In the genomic region with DNA sequence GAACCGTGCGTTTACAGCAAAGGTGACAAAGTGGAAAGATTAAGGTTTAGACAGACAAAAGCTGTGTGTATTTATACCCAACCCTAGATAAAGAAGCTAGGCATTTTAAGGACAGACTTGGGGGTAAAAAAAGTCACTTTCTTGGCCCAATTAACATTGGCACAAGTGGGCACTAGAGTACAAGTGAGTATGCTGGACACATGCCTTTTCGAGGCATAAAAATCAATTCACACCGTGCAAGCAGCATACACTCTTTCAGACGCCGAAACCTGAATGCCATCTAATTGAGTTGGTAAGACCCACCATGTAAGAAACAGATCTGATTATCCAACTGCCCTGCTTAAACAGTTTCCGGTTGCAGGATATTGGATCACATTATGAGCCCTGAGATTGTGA, we compare ENCODE assay signal across 8 mouse cellular contexts. TPM values are rescaled to one million over a fixed set of nuclear protein-coding genes. Genes with fewer than 3 reads are reported as not detected.
DNase-seq lines count a peak whose midpoint lies in the region; ATAC-seq and TF ChIP-seq lines count a peak whose summit lies in the region.

No protein-coding gene starts in this region.

- no peak overlapping the region; the same call in 1 of the 2 replicates for H3K27ac ChIP-seq in heart, embryonic 16.5 days (ENCODE audit: low read length)
- no peak overlapping the region for H3K27ac ChIP-seq in bone marrow, adult 2 months (ENCODE audit: control insufficient read depth, insufficient read depth, low read depth, low read length, poor library complexity)
- no peak overlapping the region for H3K27ac ChIP-seq in hindbrain, embryonic 11.5 days (ENCODE audit: low read depth, low read length)
- H3K27ac ChIP-seq in midbrain, embryonic 11.5 days (ENCODE audit: low read depth, low read length): no peak overlapping the region

- intact Hi-C loops in heart, postnatal 10 days (cut with DNase I): no loop called here

- DNase-seq in heart, postnatal 10 days: no peak
- DNase-seq in hindbrain, embryonic 11.5 days (ENCODE audit: low spot score): no peak
- DNase-seq in midbrain, embryonic 11.5 days (ENCODE audit: low spot score, missing footprints): no peak
- DNase-seq in cerebellum, adult 8-10 months: no peak
- no peak for DNase-seq in adrenal gland, postnatal 36 days
- DNase-seq in cerebellum, postnatal 10 days: no peak

- H3K4me2 ChIP-seq in heart, embryonic 16.5 days (ENCODE audit: low read depth, low read length): peak overlapping the region; percentile 70
- peak overlapping the region; percentile 87 for H3K4me2 ChIP-seq in hindbrain, embryonic 11.5 days (replicated peaks; ENCODE audit: low read depth, low read length)
- H3K4me2 ChIP-seq in midbrain, embryonic 11.5 days: peak overlapping the region; percentile 66

- peak overlapping the region; percentile 98 for H3K4me3 ChIP-seq in heart, embryonic 16.5 days (ENCODE audit: low read length)
- H3K4me3 ChIP-seq in bone marrow, adult 2 months (replicated peaks; ENCODE audit: control insufficient read depth, low read depth, low read length): peak overlapping the region; percentile 89
- H3K4me3 ChIP-seq in hindbrain, embryonic 11.5 days (ENCODE audit: low read depth, low read length): peak overlapping the region; percentile 86
- H3K4me3 ChIP-seq in midbrain, embryonic 11.5 days (ENCODE audit: low read depth, low read length): peak overlapping the region; percentile 76

- peaks cover 2% of the 10 kb centered on the region; the same call in 1 of the 2 replicates for H3K36me3 ChIP-seq in heart, embryonic 16.5 days (ENCODE audit: control insufficient read depth, insufficient read depth)
- no peaks in the 10 kb centered on the region for H3K36me3 ChIP-seq in hindbrain, embryonic 11.5 days (ENCODE audit: control insufficient read depth, insufficient read depth, low read length)
- H3K36me3 ChIP-seq in midbrain, embryonic 11.5 days (ENCODE audit: control insufficient read depth, insufficient read depth, low read length): no peaks in the 10 kb centered on the region

- WGBS in heart, embryonic 16.5 days: 34% methylated on average over 7 of the region's 7 CpGs
- 29% methylated on average over 7 of the region's 7 CpGs for WGBS in bone marrow, adult 2 months
- 29% methylated on average over 7 of the region's 7 CpGs for whole genome bisulfite sequencing in hindbrain, embryonic 11.5 days
- WGBS in midbrain, embryonic 11.5 days: 32% methylated on average over 7 of the region's 7 CpGs

- peak overlapping the region; percentile 89; the same call in 1 of the 2 replicates for H3K9ac ChIP-seq in heart, embryonic 16.5 days (ENCODE audit: low read length)
- H3K9ac ChIP-seq in hindbrain, embryonic 11.5 days (ENCODE audit: low read depth, low read length): peak overlapping the region; percentile 25; the same call in 1 of the 2 replicates
- H3K9ac ChIP-seq in midbrain, embryonic 11.5 days (ENCODE audit: low read length): peak overlapping the region; percentile 81; the same call in 1 of the 2 replicates

- 0 out of 2 replicates have a peak, but pooled peaks have one; percentile 7 for ATAC-seq in heart, embryonic 16.5 days (replicated peaks; ENCODE audit: extremely low read depth, insufficient read depth, low FRiP score)
- ATAC-seq in hindbrain, embryonic 11.5 days (ENCODE audit: low FRiP score): peak; percentile 62; the same call in 1 of the 2 replicates
- ATAC-seq in midbrain, embryonic 11.5 days (ENCODE audit: low FRiP score): peak; percentile 49

- no peaks in the 10 kb centered on the region for H3K9me3 ChIP-seq in heart, embryonic 16.5 days (replicated peaks; ENCODE audit: control insufficient read depth, low read length)
- no peaks in the 10 kb centered on the region for H3K9me3 ChIP-seq in hindbrain, embryonic 11.5 days (ENCODE audit: control insufficient read depth, low read length)
- no peaks in the 10 kb centered on the region for H3K9me3 ChIP-seq in midbrain, embryonic 11.5 days (ENCODE audit: control insufficient read depth, low read length)

- peaks cover 13% of the 10 kb centered on the region for H3K4me1 ChIP-seq in heart, embryonic 16.5 days (ENCODE audit: control insufficient read depth, insufficient read depth, low read length)
- H3K4me1 ChIP-seq in bone marrow, adult 2 months (ENCODE audit: control insufficient read depth, insufficient read depth, low read length): no peaks in the 10 kb centered on the region; the same call in 1 of the 2 replicates
- no peaks in the 10 kb centered on the region for H3K4me1 ChIP-seq in hindbrain, embryonic 11.5 days (replicated peaks; ENCODE audit: control insufficient read depth, insufficient read depth, low read length)
- peaks cover 11% of the 10 kb centered on the region for H3K4me1 ChIP-seq in midbrain, embryonic 11.5 days (ENCODE audit: control insufficient read depth, insufficient read depth, low read length)

- no peak for TF ChIP-seq CTCF in bone marrow, adult 2 months (IDR thresholded peaks at IDR 0.05; ENCODE audit: control insufficient read depth, insufficient read depth, low read length)

- H3K27me3 ChIP-seq in heart, embryonic 16.5 days (ENCODE audit: control insufficient read depth, insufficient read depth, low read length): no peaks in the 10 kb centered on the region
- no peaks in the 10 kb centered on the region for H3K27me3 ChIP-seq in hindbrain, embryonic 11.5 days (ENCODE audit: control insufficient read depth, insufficient read depth, low read length)
- no peaks in the 10 kb centered on the region for H3K27me3 ChIP-seq in midbrain, embryonic 11.5 days (ENCODE audit: control insufficient read depth, insufficient read depth, low read length)

- no peak for TF ChIP-seq POLR2A in bone marrow, adult 2 months (IDR thresholded peaks at IDR 0.05; ENCODE audit: borderline replicate concordance, control insufficient read depth, low read depth, low read length)

RNA-seq across cellular contexts. Expression of gene Gtf2f2, which starts 0.4 kb away (rescaled TPM):
- 23.2 and 29.2 TPM in 2 replicates for polyA plus RNA-seq in heart, embryonic 16.5 days (2015; fragmentation: Nextera tagmentation; extraction: Ambion mirVana)
- total RNA-seq in heart, postnatal 10 days (2021): 10 to 100 TPM; 17.7 to 21.1 TPM
- 12.6 and 33.5 TPM in 2 replicates for polyA plus RNA-seq in bone marrow, adult 2 months (2011; ENCODE audit: insufficient read depth, insufficient read length, low replicate concordance, missing spikeins)
- polyA plus RNA-seq in hindbrain, embryonic 11.5 days (2014; fragmentation: Nextera tagmentation; extraction: Ambion mirVana): 52.1 and 59.0 TPM in 2 replicates
- 59.3 and 66.7 TPM in 2 replicates for polyA plus RNA-seq in midbrain, embryonic 11.5 days (2014; fragmentation: Nextera tagmentation; extraction: Ambion mirVana)
- total RNA-seq in adrenal gland, postnatal 36 days (2021): 10 to 100 TPM; 24.3 to 24.6 TPM

RNA-seq across cellular contexts. Expression of gene Kctd4, which starts 56.3 kb away (rescaled TPM):
- polyA plus RNA-seq in heart, embryonic 16.5 days (2015; fragmentation: Nextera tagmentation; extraction: Ambion mirVana): 0.12 and 0.56 TPM in 2 replicates
- not detected for total RNA-seq in heart, postnatal 10 days (2021)
- not detected in 2 replicates for polyA plus RNA-seq in bone marrow, adult 2 months (2011; ENCODE audit: insufficient read depth, insufficient read length, low replicate concordance, missing spikeins)
- polyA plus RNA-seq in hindbrain, embryonic 11.5 days (2014; fragmentation: Nextera tagmentation; extraction: Ambion mirVana): 0.61 and 1.4 TPM in 2 replicates
- 0.83 and 0.99 TPM in 2 replicates for polyA plus RNA-seq in midbrain, embryonic 11.5 days (2014; fragmentation: Nextera tagmentation; extraction: Ambion mirVana)
- not detected for total RNA-seq in adrenal gland, postnatal 36 days (2021)

Comparison
In these comparisons a context has a peak if more than half of its experiments do, and no peak if none do; other contexts are left out.
1. ATAC-seq: peak in every context shown above with its lines; median percentile 62 in hindbrain, embryonic 11.5 days; 49 in midbrain, embryonic 11.5 days; 7 in heart, embryonic 16.5 days.
2. H3K9ac ChIP-seq: peak in every context shown above with its lines; median percentile 89 in heart, embryonic 16.5 days; 81 in midbrain, embryonic 11.5 days; 25 in hindbrain, embryonic 11.5 days.